Mouse (Mus musculus) embryo, embryonic 10.5 days (tissue): ENCODE results near the gene Cbl.

Source experiments
- DNase-seq: peaks from one replicate; pipeline ENCODE4 v3.0.0-alpha.2; 2015; ENCODE audit warnings: low spot score

The Cbl gene

DNA sequence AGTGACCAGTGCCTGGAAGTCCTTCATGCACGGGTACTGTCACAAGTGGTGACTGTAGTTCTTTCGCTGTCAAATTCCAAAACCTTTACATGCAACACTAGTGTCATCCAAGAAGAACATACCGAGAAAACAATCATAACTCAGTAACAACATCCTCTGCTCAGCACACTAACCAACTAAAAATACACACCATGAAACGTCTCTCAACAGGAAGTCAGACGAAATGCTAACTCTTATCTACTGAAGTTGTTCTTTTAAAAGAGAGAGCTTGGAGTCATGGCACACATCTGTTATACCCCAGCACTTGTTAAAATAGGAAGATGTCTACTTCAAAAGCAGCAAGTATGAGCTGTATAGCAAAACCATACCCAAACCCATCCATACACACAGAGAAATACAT, 52.3 kb downstream of the Cbl start:
- DNase-seq, result no peak

DNA sequence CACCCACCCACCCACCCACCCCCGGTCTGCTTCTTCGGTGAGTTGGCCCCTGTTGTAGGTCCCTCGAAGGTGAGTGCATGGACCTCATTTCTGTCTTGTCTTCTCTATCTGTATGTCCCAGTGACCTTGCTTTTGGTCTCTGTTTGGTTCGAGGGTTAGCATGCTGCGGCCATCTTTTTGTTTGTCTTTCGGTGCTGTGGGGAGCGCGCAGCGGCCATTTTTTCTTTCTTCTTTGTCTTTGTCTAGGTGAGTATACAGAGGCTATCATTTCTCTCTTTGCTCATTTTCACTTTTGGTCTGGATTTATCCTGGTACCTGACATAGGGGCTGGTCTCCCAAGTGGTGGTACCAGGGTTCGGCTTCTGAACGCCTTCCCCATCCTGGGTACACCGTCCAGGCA, 55.0 kb downstream of the Cbl start:
- DNase-seq, result no peak

DNA sequence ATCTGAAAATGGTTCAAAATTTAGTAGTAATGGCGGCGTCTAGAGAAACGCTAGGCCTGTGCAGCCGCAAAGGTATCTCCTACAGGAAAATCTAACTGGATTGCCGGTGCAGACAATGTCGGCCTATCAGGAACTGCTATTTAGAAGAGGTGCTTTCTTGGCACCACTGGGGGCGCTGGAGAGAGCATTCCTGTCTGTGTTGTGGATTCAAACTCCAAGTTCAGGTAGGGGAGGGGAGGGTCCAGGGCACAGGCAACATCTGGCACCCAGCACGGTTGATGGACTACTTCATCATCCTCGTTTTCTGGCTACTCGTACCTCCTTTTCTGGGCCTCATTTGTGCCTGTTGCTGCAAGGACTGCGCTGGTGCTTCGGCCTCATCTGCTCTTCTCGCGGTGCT, 55.5 kb downstream of the Cbl start:
- peak; percentile 21 for DNase-seq

DNA sequence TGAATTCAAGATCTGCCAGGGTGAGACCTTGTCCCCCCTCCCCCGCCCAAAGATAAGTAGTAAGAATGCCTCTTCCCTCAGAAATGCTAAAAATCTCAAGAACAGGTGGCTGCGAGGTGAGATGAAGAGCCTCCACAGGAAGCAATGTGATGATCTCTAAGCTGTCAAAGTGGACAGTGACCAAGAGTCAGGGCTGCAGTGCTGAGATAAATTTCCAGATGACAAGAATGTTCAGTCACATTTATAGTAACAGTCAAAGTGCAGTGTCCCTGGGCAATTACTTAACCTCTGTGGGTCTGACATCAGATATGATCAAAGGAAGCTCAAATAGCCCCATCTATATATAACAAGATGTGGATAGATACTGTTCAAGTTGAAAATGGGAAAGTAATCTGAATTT, 56.4 kb downstream of the Cbl start:
- no peak for DNase-seq

DNA sequence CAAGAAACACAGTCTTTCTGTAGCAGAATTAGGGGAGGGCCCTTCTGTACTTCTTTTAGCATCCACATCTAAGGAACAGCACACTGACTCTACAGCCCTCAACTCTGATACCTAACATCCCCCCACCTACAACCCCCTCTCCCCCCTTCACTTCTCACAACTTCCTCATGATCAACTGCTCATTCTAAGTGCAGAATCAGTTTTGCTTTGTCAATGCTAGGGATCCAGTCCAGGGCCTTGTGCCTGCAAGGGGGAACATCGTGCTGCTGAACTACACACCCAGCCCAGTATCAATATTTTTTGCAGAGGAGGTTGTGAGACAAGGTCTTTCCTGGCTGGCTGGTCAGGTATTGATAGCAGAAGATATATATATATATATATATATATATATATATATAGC, 57.9 kb downstream of the Cbl start:
- DNase-seq, result no peak

DNA sequence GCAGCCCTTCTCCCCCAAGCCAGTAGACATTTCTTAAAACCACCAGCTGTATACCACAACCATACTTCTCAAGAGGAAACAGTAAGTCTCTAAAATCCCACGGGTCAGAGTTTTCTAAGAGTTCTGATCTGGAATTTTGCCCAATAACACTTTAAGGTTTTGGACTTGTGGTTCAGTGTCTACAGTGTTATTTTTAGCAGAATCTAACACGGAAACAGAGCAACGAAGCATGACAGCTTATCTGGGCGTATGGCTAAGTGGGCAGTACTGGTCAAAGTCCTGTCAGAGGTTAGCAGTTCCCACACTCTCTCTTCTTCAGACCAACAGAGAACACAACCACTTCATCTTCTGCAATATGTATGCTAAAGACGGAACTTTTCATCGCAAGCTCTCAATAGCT, 58.3 kb downstream of the Cbl start:
- DNase-seq, result no peak

DNA sequence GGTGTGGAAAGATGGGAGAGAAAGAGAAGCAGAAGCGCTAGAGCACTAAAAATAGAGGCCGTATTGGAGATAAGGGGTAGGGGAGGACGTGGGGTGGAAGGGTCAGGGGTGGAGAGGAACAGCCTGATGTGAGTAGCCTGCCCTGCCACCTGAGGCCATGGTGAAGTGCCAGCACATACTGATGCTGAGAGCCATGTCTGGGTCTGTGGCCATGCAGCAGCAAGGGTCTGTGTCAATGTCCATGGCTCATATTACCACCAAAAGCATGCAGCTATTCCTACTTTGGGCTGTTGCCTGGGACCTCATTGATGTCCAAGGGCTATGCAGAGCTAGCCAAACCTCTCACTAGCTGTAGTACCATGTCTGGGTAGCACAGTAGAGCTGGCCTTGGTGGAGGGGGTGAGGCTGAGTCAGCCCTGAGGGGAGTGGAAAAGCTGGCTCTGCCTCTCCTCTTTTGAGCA, 63.1 kb downstream of the Cbl start:
- no peak for DNase-seq

DNA sequence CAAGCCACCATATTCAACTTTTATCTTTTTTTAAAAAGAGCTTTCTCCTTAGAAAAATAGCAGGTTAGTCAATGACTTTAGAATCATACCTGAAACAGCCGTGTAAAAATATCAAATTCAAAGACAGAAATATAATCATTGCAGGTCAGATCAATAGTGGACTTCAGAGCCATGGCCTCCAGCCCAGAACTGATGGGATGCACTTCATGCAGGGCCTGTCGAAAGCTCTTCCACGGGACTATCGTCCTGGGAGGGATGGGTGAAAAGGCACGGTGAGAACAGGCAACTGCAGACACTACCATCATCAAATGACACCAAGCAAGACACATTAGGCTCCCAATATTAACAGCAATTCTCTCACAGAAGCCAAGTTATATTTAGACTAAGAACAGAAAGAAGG, 64.9 kb downstream of the Cbl start:
- DNase-seq, result no peak

DNA sequence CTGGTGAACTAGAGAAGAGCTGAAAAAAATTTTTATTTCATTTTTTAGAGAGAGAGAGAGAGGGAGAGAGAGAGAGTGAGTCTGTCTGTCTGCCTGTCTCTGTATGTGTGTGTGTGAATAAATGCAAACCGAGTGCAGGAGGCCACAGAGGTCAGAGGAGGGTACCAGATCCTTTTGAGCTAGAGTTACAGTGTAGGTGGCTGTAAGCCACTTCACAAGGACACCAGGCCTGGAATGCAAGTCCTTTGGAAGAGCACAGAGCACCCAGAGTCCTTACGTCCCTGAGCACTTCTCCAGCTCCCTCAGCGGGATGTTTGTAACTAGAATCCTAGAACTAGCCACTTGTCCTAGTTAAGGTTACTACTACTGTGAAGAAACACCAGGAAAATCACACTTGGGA, 74.0 kb downstream of the Cbl start:
- DNase-seq, result no peak

DNA sequence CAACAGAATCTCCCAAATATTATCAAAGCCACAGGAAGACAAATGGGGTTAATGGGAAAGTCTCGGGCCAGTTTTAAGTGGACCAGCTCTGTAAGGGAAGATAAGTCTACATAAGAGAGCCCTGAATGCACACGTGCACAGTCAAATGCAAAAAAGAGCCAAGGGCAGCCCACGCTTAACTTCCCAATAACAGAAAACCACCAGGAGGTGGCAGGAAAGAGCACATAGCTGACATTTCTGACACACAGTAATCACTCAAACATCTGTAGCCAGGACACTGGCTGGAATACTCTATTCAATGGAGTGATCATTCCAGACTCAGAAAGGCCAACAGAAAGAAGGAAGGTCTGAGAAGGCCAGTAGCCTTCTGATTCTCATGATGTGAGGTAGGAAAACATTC, 86.6 kb downstream of the Cbl start:
- DNase-seq, result peak; percentile 42

DNA sequence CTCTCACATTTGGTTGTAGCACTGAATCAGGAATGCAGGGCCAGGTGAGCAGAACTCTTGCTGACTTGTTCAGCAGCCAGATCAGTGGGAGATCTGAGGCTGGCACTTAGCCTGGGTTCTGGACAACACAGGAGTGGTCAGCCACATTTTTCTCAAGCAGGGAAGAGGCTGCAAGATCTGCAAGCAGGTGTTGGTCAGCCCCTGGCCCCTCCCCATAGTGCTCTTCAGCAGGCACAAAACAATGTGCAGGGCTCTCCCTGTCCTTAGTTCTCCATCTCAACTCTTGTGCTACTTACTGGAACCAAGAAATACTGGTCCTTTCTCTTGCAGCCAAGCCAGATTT, 89.2 kb downstream of the Cbl start:
- no peak for DNase-seq

DNA sequence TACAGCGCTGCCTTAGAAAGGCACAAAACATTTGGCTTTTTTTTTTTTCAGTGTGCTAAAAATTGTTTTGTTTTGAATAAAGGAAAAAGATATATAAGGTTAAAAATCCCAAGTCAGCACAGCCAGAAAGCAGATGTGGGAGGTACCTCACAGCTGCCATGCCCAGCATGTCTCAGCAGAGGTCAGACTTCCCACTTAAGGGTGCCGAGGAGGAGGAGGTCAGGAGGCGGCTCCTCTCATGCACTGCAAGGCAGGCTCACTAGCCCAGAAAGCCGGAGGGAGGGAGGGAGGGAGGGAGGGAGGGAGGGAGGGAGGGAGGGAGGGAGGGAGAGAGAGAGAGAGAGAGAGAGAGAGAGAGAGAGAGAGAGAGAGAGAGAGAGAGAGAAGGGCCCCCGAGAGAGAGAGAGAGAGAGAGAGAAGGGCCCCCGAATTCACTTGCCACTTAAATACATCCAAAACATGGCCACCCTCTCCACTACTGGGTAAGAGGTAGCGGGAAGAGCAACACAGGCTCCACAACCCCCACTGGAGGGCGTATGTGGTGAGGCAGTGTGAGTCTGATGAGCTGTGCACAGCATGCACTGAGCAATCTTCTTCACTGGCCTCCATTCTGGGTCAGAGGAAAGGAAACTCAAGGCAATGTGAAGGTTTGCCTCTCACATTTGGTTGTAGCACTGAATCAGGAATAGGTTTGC, 89.7 kb downstream of the Cbl start:
- DNase-seq, result peak; percentile 51

DNA sequence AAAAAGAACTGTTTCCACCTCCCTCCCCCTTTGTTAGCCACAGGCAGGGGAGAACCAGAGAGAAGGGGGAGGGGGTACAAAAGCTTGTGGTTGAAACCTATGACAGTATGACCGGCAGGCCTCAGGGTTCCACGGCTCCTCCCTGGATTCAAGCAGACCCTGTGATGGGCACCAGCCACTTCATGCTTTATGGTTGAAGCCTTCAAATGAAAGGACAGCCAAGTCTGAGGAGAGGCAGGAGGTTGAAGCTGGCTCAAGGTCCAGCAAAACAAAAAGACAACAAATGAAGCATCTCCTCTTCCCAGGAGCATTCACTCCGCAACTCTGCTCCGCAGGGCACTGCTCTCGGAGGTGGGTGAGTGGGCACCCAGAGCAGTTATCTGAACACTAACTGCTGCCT, 90.4 kb downstream of the Cbl start:
- DNase-seq, result no peak

DNA sequence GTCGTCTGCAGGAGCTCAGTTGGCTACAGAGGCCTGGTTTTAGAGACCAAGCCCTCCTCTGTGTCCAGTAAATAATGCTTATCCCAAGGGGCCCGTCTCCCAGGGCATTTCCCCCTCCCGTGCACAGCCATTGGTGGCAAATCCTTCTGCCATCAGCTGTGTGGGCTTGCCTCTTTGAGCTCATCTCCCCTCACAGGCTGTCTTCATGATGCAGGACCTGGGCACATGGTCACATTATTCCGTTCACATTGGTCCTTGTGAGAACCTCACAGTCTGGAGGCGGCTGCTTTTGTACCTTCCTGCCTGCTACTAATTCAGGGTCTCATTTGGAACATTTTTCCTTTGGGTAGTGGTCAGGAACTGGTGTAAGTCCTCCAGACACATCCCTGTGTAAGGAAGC, 91.9 kb downstream of the Cbl start:
- DNase-seq, result no peak

DNA sequence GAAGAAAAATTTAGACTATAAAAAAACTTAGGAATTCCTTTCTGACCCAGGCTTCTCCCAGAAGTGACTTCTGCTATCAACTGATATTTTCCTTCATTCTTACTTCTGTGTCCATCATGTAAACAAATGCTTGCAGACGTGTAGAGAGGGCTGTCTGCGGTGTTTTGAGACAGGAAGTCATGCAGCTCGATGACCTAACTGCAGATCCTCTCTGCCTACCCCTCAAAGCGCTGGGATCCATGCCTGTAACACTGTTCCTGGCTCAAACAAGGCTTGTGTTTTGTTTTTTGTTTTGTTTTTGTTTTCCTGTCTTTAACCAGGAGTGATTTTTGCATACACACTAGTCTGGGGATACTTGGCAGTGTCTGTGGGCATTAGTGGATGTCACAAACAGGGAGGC, 96.0 kb downstream of the Cbl start:
- DNase-seq, result no peak

DNA sequence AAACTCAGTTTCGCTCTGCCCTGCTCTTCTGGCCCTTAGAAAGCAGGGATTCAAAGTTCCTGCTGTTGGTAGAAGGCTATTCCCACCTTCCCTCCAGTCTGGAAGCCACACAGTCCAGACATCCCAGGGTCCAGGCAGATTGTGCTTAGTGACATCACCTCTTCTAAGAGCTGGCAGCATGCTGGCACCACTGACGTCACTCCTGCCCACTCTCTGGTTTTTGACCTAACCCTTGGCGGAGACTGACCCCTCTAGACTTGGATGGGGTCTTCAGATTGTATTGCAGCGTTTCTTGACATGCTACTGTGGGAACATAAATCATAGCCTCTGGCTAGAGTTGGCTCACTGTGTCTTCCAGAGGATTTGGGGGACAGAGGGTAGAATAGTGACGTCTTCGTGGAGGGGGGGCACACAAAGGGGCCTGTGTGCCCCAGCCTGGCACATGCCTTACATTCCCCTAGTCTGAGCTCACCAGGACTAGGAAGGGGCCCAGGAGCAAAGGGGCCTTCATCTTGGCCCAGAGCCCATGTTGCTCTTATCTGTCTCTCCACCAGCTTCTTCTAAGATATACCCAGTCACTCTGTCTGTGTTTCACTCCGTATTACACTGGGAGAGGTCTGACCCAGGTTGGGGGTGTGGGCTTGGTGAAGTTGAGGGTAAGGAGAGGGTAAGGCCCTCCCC, 98.0 kb downstream of the Cbl start:
- no peak for DNase-seq

DNA sequence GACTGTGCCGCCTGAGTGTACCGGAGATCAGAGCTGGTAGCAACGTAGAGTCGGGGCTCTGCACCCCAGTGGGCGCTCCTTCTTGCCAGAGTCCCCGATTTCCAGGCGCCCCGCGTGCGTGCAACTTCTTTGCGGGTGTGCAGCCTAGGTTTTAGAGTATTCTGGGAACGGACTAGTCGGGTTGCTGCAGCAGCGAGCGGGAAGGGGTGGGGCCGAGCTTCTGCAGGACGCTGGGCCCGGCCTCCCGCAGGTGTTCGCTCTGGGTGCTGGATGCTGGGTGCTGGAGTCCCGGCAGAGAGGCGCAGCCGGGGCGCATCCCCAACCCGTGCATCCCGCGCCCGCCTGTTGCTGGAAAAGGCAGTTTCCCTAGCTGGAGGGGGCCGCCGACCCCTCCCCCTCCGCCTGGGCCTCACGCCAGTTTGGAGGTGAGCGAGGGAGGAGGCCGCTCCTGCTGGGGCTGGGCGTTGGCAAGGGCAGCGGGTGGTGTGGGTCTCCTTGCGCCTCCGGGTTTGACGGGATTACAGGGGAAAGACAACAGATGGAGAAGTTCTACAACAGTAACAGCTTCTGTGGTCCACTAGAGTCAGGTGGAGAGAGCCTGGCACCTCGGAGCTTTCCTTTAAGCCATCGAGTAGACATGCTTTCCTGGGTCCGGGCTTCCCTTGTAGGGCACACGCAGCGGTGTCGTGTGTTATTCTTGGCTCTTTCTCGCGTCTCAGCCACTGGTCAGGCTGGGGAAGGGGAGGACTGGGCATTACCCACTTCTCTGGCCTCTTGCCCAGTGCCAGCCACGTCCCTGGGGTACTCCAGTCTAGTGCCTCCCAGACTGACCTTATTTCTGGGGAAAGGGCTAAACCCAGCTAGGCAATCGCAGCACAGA, 98.8 kb downstream of the Cbl start:
- no peak for DNase-seq

DNA sequence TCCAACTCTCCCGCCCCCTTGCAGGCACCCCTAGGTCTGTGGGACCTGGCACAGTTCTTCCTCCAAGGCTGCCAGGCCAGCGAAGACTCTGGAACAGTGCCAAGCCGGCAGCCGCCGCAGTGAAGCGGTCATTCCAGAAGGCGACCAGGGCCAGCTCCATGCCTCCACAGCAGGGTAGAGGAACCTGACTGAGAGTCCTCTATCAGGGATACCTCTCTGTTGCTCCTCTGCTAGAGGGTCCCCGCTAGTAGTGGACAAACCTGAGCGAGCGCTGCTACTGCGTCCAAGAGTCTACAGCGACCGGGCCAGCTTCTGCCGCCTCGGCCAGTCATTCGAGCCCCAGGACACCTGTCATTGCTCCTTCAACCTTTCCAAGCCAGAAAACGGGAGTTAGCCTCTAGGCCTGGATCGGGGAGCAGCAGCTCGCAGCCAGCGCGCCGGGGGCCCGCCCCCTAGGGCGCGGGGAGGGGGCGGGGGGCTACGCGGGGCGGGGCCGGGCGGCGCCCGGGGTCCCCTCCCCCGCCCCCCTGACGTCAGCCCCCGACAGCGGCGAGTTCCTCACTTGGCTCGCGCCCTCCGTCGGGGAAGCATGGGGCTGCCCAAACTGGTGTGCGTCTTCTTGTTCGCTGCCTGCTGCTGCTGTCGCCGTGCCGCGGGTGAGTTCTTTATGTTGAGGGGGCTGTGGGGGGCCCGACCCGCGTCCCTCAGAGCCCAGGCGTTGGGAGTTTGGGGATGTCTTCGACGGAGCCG, 99.6 kb downstream of the Cbl start, which contains the start of gene Mcam:
Mcam (plus strand) TSS at position 369 of the 750 bp plus-strand sequence.
- peak; percentile 71 for DNase-seq

DNA sequence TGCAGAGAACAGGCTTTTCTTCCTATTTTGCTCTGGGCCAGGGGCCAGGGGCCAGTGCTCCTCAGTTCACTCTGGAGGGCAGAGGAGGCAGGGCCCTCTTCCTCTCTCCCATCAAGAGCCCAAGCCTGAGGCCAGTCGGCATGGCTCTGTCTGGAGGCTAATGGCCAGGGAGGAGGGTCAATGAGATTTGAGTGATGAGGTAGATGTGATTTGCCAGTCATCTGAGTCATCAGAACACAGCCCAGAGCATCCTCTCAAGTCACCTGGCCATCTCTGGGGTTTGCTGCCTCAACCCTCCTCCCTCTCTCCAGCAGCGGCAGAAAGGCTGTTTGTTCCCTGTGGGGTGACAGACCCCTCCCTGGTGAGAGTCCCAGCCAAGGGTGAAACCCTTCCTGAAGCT, 100.6 kb downstream of the Cbl start:
- DNase-seq, result no peak

DNA sequence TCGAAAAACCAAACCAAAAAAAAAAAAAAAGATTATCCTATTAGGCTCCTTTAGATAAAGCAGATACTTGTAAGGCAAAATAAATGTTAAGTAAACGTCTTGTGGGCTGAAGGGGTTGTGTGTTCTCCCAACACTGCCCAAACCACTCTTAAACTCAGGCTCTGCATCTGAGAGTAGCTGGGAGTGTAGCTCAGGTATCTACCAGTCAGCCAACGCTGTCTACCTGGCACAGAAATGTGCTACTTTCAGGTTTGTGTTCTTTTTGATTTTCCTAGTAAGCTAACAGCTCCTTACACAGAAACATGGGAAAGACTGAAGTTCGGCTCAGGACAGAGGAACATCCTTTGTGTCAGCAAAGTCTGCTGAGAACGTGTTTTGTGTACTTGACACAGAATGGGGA, 101.6 kb downstream of the Cbl start:
- DNase-seq, result no peak

DNA sequence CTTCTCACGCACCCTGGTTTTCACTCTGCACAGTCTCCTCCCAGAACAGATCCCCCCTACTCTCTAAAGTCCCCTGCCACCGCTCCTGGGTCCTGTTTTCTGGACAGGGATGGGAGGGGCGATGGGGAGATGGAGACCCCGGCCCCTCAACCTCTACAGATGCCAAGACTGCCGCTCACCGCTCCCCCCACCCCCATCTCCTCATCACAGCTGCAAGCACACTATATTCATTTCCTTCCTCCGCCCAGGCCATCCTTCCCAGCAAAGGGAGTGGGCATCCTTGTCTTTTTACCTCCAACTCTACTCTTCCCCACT, 102.6 kb downstream of the Cbl start:
- no peak for DNase-seq

DNA sequence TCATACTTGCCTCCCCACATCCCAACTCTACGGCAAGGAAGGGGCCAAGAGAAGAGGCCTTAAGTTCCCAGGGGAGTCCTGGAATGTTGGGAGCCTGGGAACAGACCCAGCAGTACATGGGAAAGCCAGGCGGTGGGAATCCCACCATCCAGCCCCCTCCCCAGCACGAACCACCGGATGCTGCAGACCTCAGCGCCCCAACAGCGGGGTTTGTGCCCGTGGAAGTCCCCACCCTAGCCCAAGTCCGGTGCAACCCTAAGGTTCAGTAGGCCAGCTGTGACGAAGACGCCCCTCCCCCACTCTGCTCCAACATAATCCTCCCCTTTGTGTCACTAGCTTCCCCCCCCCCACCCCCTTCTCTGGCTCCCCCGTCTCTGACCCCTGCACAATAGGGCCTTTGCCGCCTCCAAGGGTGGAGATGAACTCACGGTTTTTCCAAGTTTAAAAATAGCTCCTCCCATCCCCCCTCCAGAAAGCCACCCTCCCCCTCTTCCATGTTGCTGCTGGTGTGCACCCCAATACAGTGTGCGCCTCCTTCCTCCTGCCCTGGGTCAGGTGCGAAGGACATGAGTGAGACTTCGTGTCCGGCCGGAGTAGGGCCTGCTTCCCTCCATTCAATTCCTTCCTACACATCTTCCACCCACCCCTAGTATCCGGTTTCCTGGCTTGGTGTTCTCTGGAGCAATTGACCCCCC, 103.1 kb downstream of the Cbl start:
- DNase-seq, result peak; percentile 80
